Mouse (Mus musculus) heart, postnatal 0 days (tissue): Measurements from ENCODE around the gene Sparcl1. TPM values are rescaled to one million over a fixed set of nuclear protein-coding genes. Genes with fewer than 3 reads are reported as not detected.
A peak's percentile ranks its signal among the peaks of the same experiment; 100 is the strongest.

Experiments
- ATAC-seq: fragments of 200-750 bp; cut with Nextera tagmentation; 2 replicates; pipeline ENCODE4 v1.8.0; 2017; ENCODE audit warnings: low read depth, moderate number of reproducible peaks, moderate library complexity; ENCODE audit not compliant: insufficient read depth
- DNase-seq: peaks from one replicate; pipeline ENCODE4 v3.0.0-alpha.2; 2016; ENCODE audit warnings: low spot score
- H3K27ac ChIP-seq: fragments of 300-500 bp; sonication (generic); 2 replicates; pipeline ENCODE4 v1.5.1; 2014; ENCODE audit warnings: low read depth, mild to moderate bottlenecking
- H3K27me3 ChIP-seq: fragments of 300-500 bp; sonication (generic); 2 replicates; pipeline ENCODE4 v1.6.1; 2014; ENCODE audit warnings: low read length, mixed read lengths; ENCODE audit not compliant: control insufficient read depth, insufficient read depth
- H3K36me3 ChIP-seq: fragments of 300-500 bp; sonication (generic); replicated peaks from 2 replicates; pipeline ENCODE4 v1.6.1; 2014; ENCODE audit warnings: low read length, mixed read lengths; ENCODE audit not compliant: control insufficient read depth, insufficient read depth
- H3K4me1 ChIP-seq: fragments of 300-500 bp; sonication (generic); 2 replicates; pipeline ENCODE4 v1.6.1; 2014; ENCODE audit warnings: antibody characterized with exemption; ENCODE audit not compliant: control insufficient read depth, insufficient read depth
- H3K4me2 ChIP-seq: fragments of 300-500 bp; sonication (generic); 2 replicates; pipeline ENCODE4 v1.6.1; 2014; ENCODE audit warnings: low read depth, mild to moderate bottlenecking, low read length, moderate library complexity
- H3K4me3 ChIP-seq: fragments of 300-500 bp; sonication (generic); 2 replicates; pipeline ENCODE4 v1.5.1; 2014; ENCODE audit warnings: low read depth, low read length
- H3K9ac ChIP-seq: fragments of 300-500 bp; sonication (generic); replicated peaks from 2 replicates; pipeline ENCODE4 v1.6.1; 2014; ENCODE audit warnings: low read depth, low read length, mixed read lengths
- H3K9me3 ChIP-seq: fragments of 300-500 bp; sonication (generic); replicated peaks from 2 replicates; pipeline ENCODE4 v1.6.1; 2016; ENCODE audit warnings: low read length; ENCODE audit not compliant: control insufficient read depth
- CTCF ChIP-seq: IDR thresholded peaks from 2 replicates; pipeline ENCODE4 v1.5.1; 2016; ENCODE audit warnings: antibody characterized with exemption, control low read depth, low read depth
- EP300 ChIP-seq: IDR thresholded peaks from 2 replicates; pipeline ENCODE4 v1.6.1; 2016; ENCODE audit warnings: antibody characterized with exemption, low read depth
- WGBS: fragments of 180-500 bp; shearing (Covaris S2); extraction: QIAGEN DNeasy Blood & Tissue Kit; methylation state at CpG from one replicate; pipeline ENCODE4 v1.1.7; 2014; 5-methylcytosine and 5-hydroxymethylcytosine counted together
- polyA plus RNA-seq: library from polyadenylated mRNA; unstranded; fragments of >200 nt; fragmentation: Nextera tagmentation; extraction: Ambion mirVana; gene quantifications from 2 replicates; pipeline ENCODE4 v1.2.1, GENCODE M21; 2015
- total RNA-seq: library from RNA; depleted of rRNA; stranded (reverse); fragments of >200 nt; gene quantifications from 2 replicates; pipeline ENCODE4 v1.2.3, GENCODE M21; 2014; ENCODE audit warnings: low replicate concordance; rRNA removed

The Sparcl1 gene
- total RNA-seq (123 and 168 TPM in 2 replicates), polyA plus RNA-seq (97.3 and 99.0 TPM in 2 replicates)

GRCm38 (mm10) chr5:104113491-104114172 lies at the start of gene Sparcl1:
Gene Sparcl1, minus strand, starts transcription at chr5:104113733.
- WGBS = 28% methylated on average over 15 of the region's 15 CpGs
- H3K4me3 ChIP-seq = peak within 1 kb of the TSS; percentile 52
- no peaks in the 10 kb centered on the region for H3K9me3 ChIP-seq
- DNase-seq (peak; percentile 58), ATAC-seq (peak; percentile 46)
- no peaks in the 10 kb centered on the region for H3K27me3 ChIP-seq
- H3K4me1 ChIP-seq = peaks cover 28% of the 10 kb centered on the region
- peak within 1 kb of the TSS; percentile 55 for H3K9ac ChIP-seq
- peak within 1 kb of the TSS; percentile 86 for H3K27ac ChIP-seq
- TF ChIP-seq EP300 (no peak), CTCF (no peak)
- H3K4me2 ChIP-seq = peak within 1 kb of the TSS; percentile 59
- no peaks in the 10 kb centered on the region for H3K36me3 ChIP-seq

- Histone ChIP-seq H3K4me2 (no peak overlapping the region), H3K27ac (no peak overlapping the region), H3K4me1 (no peaks in the 10 kb centered on the region), H3K4me3 (no peak overlapping the region), H3K27me3 (no peaks in the 10 kb centered on the region), H3K36me3 (no peaks in the 10 kb centered on the region), H3K9ac (no peak overlapping the region), H3K9me3 (no peaks in the 10 kb centered on the region)
- TF ChIP-seq EP300 = no peak
- DNase-seq (peak; percentile 11), ATAC-seq (no peak)
- WGBS = 31% methylated on average over 1 of the region's 1 CpGs
These were observed 47.9 kb upstream of the Sparcl1 start for GRCm38 (mm10) chr5:104161390-104161789.

- WGBS = 77% methylated on average over 3 of the region's 3 CpGs
- DNase-seq (no peak), ATAC-seq (no peak)
- no peak overlapping the region for H3K27ac ChIP-seq
- no peak overlapping the region for H3K4me2 ChIP-seq
- TF ChIP-seq CTCF = no peak
- TF ChIP-seq EP300 = no peak
- H3K4me3 ChIP-seq = no peak overlapping the region
- H3K9ac ChIP-seq = no peak overlapping the region
- H3K4me1 ChIP-seq = no peaks in the 10 kb centered on the region
- no peaks in the 10 kb centered on the region for H3K27me3 ChIP-seq
- H3K36me3 ChIP-seq = no peaks in the 10 kb centered on the region
- H3K9me3 ChIP-seq = no peaks in the 10 kb centered on the region
These were observed 47.0 kb upstream of the Sparcl1 start for GRCm38 (mm10) chr5:104160581-104160980.

- Histone ChIP-seq H3K36me3 (no peaks in the 10 kb centered on the region), H3K4me1 (no peaks in the 10 kb centered on the region), H3K4me2 (no peak overlapping the region), H3K9me3 (no peaks in the 10 kb centered on the region), H3K27ac (no peak overlapping the region), H3K9ac (no peak overlapping the region), H3K4me3 (no peak overlapping the region), H3K27me3 (no peaks in the 10 kb centered on the region)
- 69% methylated on average over 7 of the region's 7 CpGs for WGBS
- ATAC-seq = no peak
- no peak for TF ChIP-seq CTCF
- TF ChIP-seq EP300 = no peak
- no peak for DNase-seq
These were observed 45.0 kb upstream of the Sparcl1 start for GRCm38 (mm10) chr5:104158332-104159052.

GRCm38 (mm10) chr5:104157701-104158100 lies 44.2 kb upstream of the Sparcl1 start:
- H3K27ac ChIP-seq = no peak overlapping the region
- ATAC-seq (no peak), DNase-seq (no peak)
- H3K4me1 ChIP-seq = no peaks in the 10 kb centered on the region
- TF ChIP-seq EP300 (no peak), CTCF (no peak)
- WGBS = 63% methylated on average over 7 of the region's 7 CpGs
- H3K27me3 ChIP-seq = no peaks in the 10 kb centered on the region
- no peak overlapping the region for H3K9ac ChIP-seq
- no peak overlapping the region for H3K4me2 ChIP-seq
- no peak overlapping the region for H3K4me3 ChIP-seq
- no peaks in the 10 kb centered on the region for H3K9me3 ChIP-seq
- no peaks in the 10 kb centered on the region for H3K36me3 ChIP-seq
